Mouse (Mus musculus): ENCODE data around the gene Plekha3.

DNA sequence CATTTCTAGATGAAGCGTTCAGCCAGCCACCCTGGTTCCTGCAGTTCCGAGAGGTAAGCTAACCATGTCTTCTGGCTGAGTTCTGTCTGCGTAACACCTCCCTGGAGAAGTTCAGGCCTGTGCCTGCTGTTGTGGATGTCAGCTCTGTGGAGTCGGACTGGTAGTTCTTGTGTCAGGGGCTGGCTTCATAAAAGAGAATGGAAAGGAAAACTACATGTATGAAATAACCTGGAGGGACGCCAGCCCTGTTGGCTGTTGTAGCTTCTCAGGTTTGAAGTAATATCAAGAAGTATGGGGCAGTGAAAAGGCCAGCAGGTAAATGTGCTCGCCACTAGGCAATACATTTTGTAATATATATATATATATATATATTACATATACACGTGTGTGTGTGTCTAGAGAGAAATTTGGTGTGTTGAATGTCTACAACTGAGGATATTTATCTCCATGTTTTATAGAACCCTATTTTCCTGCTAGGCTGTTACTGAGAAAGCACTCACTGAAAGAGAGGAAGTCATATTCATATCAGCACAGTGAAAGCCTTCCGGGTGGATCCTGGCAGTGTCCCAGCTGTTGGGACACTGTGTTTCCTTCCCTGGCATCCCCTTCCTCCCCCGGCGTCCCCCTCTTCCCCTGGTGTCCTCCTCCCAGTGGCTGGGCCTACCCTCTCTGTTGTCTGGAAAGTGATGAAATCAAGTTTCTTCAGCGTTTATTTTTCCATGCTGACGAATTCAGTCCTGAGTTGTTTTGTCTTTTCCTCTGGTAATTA, 15.5 kb downstream of the Plekha3 start:
- TF ChIP-seq CTCF (IDR thresholded peaks at IDR 0.05; ENCODE audit: low read depth, low read length): no peak
- TF ChIP-seq EP300 (IDR thresholded peaks at IDR 0.05; ENCODE audit: insufficient read depth, low read depth, low read length): no peak
- no peak for TF ChIP-seq POLR2A (IDR thresholded peaks at IDR 0.05; ENCODE audit: insufficient read depth, low read length)
